Mouse (Mus musculus): ENCODE measurements around the gene Blcap. TPM values are rescaled to one million over a fixed set of nuclear protein-coding genes. Genes with fewer than 3 reads are reported as not detected.
"Not testable (repeated sequence)": the region's sequence is repeated elsewhere in the genome, so short reads cannot be mapped to it uniquely, and the experiment has no call there.

Blcap gene
- polyA plus RNA-seq, 1 experiment from 2014 or later: 111 TPM

DNA sequence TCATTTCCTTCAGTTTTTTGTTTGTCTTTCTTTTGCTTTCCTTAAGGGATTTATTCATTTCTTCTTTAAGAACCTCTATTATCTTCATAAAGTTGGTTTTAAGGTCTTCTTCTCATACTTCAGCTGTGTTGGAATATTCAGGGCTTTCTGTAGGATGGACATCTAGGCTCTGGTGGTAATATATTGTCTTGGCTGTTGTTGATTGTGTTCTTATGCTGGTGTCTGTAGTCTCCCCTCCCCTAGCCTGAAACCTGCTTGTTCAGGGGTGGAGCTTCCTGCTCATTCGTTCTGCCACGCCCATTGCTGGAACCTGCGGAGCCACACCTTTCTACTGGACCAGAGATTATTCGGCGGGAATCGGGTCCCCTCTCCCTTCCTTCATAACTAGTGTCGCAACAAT, 14.3 kb upstream of the Blcap start:
- H3K4me3 ChIP-seq (ENCODE audit: low read depth, low read length); DNase-seq (ENCODE audit: low spot score); H3K4me2 ChIP-seq (ENCODE audit: low read depth, low read length, severe bottlenecking); H3K27ac ChIP-seq (ENCODE audit: low read depth, low read length); H3K36me3 ChIP-seq (ENCODE audit: control insufficient read depth, insufficient read depth, low read length); H3K9me3 ChIP-seq (ENCODE audit: control insufficient read depth, low read length); H3K4me1 ChIP-seq (replicated peaks; ENCODE audit: control insufficient read depth, insufficient read depth, low read length); H3K9ac ChIP-seq (ENCODE audit: low read length); ATAC-seq (replicated peaks; ENCODE audit: low FRiP score); H3K27me3 ChIP-seq (ENCODE audit: control insufficient read depth, insufficient read depth, low read length): not testable (repeated sequence)
- 27% methylated on average over 6 of the region's 7 CpGs for WGBS

DNA sequence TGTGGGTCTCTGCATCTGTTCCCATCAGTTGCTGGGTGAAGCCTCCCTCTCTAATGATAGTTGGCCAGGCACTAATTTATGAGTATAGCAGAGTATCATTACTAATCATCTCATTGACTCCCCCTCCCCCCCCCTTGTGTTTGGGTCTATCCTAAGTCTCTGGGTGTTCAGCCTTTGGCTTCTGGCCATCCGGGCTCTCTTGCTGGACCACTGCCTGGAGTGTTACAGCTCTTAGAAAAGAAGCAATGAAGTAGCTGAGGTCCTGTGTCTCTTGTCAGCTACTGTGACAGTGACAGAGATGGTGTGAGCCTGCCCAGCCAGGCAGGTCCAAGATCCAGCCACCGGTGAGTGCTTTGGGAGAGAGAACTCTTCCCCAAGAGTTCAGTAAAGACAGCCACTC, 1.7 kb upstream of the Blcap start:
- Histone ChIP-seq H3K4me1 (replicated peaks; ENCODE audit: control insufficient read depth, insufficient read depth, low read length) (peaks cover 4% of the 10 kb centered on the region), H3K4me2 (ENCODE audit: low read depth, low read length, severe bottlenecking) (no peak overlapping the region), H3K4me3 (ENCODE audit: low read depth, low read length) (no peak overlapping the region), H3K27ac (ENCODE audit: low read depth, low read length) (no peak overlapping the region), H3K27me3 (ENCODE audit: control insufficient read depth, insufficient read depth, low read length) (no peaks in the 10 kb centered on the region), H3K36me3 (ENCODE audit: control insufficient read depth, insufficient read depth, low read length) (no peaks in the 10 kb centered on the region), H3K9me3 (ENCODE audit: control insufficient read depth, low read length) (no peaks in the 10 kb centered on the region), H3K9ac (ENCODE audit: low read length) (no peak overlapping the region)
- ATAC-seq (replicated peaks; ENCODE audit: low FRiP score) (no peak), DNase-seq (ENCODE audit: low spot score) (no peak)
- 74% methylated on average over 2 of the region's 2 CpGs for WGBS

DNA sequence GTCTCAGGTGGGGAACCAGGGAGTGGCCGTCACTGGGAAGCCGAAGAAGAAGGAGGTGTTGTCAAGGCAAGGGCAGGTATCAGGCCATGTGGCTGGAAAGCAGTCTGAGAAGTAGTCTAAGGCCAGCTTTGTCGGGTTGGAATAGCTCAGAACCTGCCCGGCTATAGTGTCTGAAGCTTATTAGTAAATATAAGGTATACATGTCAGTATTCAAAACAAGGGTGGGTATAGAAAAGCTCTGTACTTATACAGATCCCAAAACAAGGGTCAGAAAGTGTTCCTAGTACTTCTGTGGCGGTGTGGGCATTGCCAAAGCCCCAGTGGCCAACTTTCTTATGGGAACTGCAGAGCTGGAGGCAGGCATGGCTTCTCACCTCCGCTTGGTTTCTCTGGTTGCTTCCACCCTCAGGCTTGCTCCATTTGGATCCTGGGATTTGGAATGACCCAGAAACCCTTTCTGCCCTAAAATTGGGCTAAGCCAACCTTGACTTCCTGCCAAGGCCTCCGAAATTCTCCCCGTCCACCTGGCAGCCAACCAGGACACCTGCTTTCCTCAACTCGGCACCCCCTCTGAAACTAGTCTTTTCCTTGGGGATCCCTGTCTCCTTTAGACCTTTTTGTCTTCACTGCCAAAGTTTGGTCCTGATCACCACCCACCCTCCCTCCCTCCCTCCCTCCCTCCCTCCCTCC, 1.1 kb downstream of the Blcap start:
- WGBS: 81% methylated on average over 9 of the region's 9 CpGs
- Histone ChIP-seq H3K36me3 (ENCODE audit: control insufficient read depth, insufficient read depth, low read length) (no peaks in the 10 kb centered on the region), H3K27ac (ENCODE audit: low read depth, low read length) (no peak overlapping the region), H3K4me1 (replicated peaks; ENCODE audit: control insufficient read depth, insufficient read depth, low read length) (peaks cover 6% of the 10 kb centered on the region), H3K27me3 (ENCODE audit: control insufficient read depth, insufficient read depth, low read length) (no peaks in the 10 kb centered on the region), H3K9me3 (ENCODE audit: control insufficient read depth, low read length) (no peaks in the 10 kb centered on the region), H3K4me2 (ENCODE audit: low read depth, low read length, severe bottlenecking) (no peak overlapping the region), H3K4me3 (ENCODE audit: low read depth, low read length) (no peak overlapping the region), H3K9ac (ENCODE audit: low read length) (no peak overlapping the region)
- ATAC-seq (replicated peaks; ENCODE audit: low FRiP score) (no peak), DNase-seq (ENCODE audit: low spot score) (no peak)

DNA sequence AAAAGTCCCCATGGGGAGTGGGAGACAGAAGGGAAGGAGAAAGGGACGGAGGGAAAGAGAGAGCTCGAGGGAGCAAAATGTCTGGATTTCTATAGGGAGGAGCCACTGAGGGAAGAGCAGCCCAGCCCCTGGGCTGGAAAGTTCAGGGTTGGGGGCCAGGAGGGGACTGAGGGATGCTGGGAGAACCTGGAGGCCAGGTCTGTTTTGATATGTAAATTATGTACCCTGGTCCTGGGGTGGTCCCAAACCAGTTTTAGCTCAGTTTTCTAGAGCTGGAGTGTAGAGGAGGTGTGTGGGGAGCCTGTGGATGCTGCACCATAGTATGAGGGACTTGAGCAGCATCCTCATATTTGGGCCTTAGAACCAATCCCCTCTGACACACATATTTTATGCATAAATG, 2.2 kb downstream of the Blcap start:
- 37% methylated on average over 2 of the region's 2 CpGs for WGBS
- 0 out of 2 replicates have a peak overlapping the region, but pooled peaks have one; percentile 25 for H3K27ac ChIP-seq (ENCODE audit: low read depth, low read length)

DNA sequence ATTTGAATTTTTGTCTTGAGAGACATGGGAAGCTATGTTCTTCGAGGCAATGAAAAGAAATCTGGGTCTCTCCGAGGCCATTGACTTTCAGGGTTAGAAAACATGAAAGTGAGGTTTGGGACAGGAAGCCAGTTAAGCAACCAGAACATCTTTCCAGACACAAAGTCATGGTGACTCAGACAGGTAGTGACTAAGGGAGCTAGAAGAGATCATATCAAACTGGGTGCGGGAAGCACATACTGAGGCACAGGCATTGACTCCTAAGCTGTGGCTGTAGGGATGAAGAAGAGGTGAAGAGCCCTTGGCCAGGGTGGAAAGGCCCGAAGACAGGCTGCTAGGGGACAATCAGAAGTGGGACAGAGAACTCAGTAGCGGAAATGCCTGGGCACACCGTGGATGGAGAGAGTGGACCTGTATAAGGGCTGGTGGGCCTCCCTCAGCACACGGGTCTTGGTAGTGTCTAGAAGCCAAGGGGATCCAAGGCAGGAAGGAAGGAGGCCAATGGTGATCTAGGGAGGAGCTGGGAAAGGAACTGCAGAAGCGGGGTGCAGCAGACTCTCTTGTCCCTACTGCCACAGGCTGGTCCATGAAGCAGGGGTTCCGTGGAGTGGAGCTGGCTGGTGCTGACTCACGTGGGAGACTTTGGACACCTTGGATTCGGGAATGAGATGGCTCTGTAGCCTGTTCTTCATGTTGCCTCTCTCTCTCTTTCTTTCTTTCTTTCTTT, 3.7 kb downstream of the Blcap start:
- ATAC-seq (replicated peaks; ENCODE audit: low FRiP score) (no peak), DNase-seq (ENCODE audit: low spot score) (no peak)

More for the DNA sequence above, 2.2 kb downstream of the Blcap start:
- H3K27me3 ChIP-seq (ENCODE audit: control insufficient read depth, insufficient read depth, low read length): no peaks in the 10 kb centered on the region
- no peaks in the 10 kb centered on the region for H3K36me3 ChIP-seq (ENCODE audit: control insufficient read depth, insufficient read depth, low read length)
- H3K4me1 ChIP-seq (replicated peaks; ENCODE audit: control insufficient read depth, insufficient read depth, low read length): peaks cover 10% of the 10 kb centered on the region
- no peaks in the 10 kb centered on the region for H3K9me3 ChIP-seq (ENCODE audit: control insufficient read depth, low read length)
- DNase-seq (ENCODE audit: low spot score) (no peak), ATAC-seq (replicated peaks; ENCODE audit: low FRiP score) (no peak)
- no peak overlapping the region for H3K4me2 ChIP-seq (ENCODE audit: low read depth, low read length, severe bottlenecking)
- no peak overlapping the region for H3K4me3 ChIP-seq (ENCODE audit: low read depth, low read length)
- H3K9ac ChIP-seq (ENCODE audit: low read length): peak overlapping the region; percentile 32; the same call in 1 of the 2 replicates

DNA sequence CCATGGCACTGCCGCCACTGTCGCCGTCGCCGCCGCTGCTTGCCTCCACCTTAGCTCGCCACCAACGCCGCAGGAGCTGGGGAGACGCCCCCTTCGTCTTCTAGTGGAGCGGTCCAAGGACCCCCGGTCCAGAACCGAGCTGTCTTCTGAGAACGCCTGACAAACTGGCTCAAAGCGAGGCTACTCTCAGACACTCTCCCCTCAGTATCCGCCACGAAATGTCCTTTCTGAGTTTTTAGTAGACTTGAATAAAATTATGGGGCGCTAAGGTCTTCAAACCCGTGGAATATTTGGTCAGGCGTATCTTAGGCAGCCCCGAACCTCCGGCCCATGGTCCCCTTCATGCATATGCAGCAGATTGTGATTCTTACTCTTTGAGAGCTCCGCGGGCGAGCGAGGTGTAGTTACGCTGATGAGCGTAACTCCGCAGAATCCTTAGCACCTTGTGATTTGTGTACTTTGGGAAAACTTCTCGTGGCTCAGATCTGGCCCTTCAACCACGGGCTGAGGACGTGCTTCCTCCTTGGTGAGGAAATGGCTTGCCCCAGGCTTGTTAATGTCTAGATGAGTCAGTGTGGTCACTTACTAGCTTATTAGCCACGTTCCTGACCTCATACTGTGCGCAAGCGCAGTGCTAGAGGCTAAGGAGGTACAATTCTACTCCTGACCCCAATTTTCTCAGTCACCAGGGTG, 4.7 kb downstream of the Blcap start:
- Histone ChIP-seq H3K27me3 (ENCODE audit: control insufficient read depth, insufficient read depth, low read length) (no peaks in the 10 kb centered on the region), H3K4me2 (ENCODE audit: low read depth, low read length, severe bottlenecking) (peak overlapping the region; percentile 88), H3K9me3 (ENCODE audit: control insufficient read depth, low read length) (peaks cover 5% of the 10 kb centered on the region), H3K36me3 (ENCODE audit: control insufficient read depth, insufficient read depth, low read length) (peaks cover 6% of the 10 kb centered on the region), H3K27ac (ENCODE audit: low read depth, low read length) (peak overlapping the region; percentile 92), H3K9ac (ENCODE audit: low read length) (peak overlapping the region; percentile 94), H3K4me1 (replicated peaks; ENCODE audit: control insufficient read depth, insufficient read depth, low read length) (peaks cover 12% of the 10 kb centered on the region), H3K4me3 (ENCODE audit: low read depth, low read length) (peak overlapping the region; percentile 97)
- DNase-seq (ENCODE audit: low spot score) (peak; percentile 90), ATAC-seq (replicated peaks; ENCODE audit: low FRiP score) (peak; percentile 76)
- 0% methylated on average over 36 of the region's 36 CpGs for WGBS

More for the DNA sequence above, 3.7 kb downstream of the Blcap start:
- no peaks in the 10 kb centered on the region; the same call in 1 of the 2 replicates for H3K9me3 ChIP-seq (ENCODE audit: control insufficient read depth, low read length)
- peak overlapping the region; percentile 97 for H3K4me3 ChIP-seq (ENCODE audit: low read depth, low read length)
- H3K4me1 ChIP-seq (replicated peaks; ENCODE audit: control insufficient read depth, insufficient read depth, low read length): peaks cover 10% of the 10 kb centered on the region
- no peaks in the 10 kb centered on the region for H3K27me3 ChIP-seq (ENCODE audit: control insufficient read depth, insufficient read depth, low read length)
- no peak overlapping the region for H3K27ac ChIP-seq (ENCODE audit: low read depth, low read length)
- H3K4me2 ChIP-seq (ENCODE audit: low read depth, low read length, severe bottlenecking): peak overlapping the region; percentile 88
- 87% methylated on average over 11 of the region's 11 CpGs for WGBS
- H3K9ac ChIP-seq (ENCODE audit: low read length): no peak overlapping the region; the same call in 1 of the 2 replicates
- no peaks in the 10 kb centered on the region; the same call in 1 of the 2 replicates for H3K36me3 ChIP-seq (ENCODE audit: control insufficient read depth, insufficient read depth, low read length)

DNA sequence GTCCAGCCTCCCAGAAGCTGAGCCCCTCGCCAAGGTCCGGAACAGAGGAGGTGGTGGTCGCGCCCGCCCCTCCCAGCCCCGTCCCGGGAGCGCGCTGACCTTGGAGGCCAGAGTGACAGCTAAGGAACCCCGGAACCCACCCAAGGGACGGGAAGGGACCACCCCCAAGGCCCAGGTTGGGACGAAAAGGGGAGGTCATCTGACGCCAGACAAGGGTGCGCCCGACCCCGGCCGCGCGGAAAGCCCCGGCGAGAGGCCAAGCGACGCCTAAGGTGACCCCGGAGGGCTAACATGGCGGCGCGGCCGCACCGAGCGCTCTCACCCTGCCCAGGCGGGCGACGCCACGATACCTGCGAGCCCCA, 5.2 kb downstream of the Blcap start:
- Histone ChIP-seq H3K9ac (ENCODE audit: low read length) (peak overlapping the region; percentile 94), H3K4me1 (replicated peaks; ENCODE audit: control insufficient read depth, insufficient read depth, low read length) (peaks cover 12% of the 10 kb centered on the region), H3K36me3 (ENCODE audit: control insufficient read depth, insufficient read depth, low read length) (peaks cover 11% of the 10 kb centered on the region), H3K9me3 (ENCODE audit: control insufficient read depth, low read length) (peaks cover 10% of the 10 kb centered on the region), H3K27me3 (ENCODE audit: control insufficient read depth, insufficient read depth, low read length) (no peaks in the 10 kb centered on the region), H3K4me2 (ENCODE audit: low read depth, low read length, severe bottlenecking) (peak overlapping the region; percentile 88), H3K4me3 (ENCODE audit: low read depth, low read length) (peak overlapping the region; percentile 97), H3K27ac (ENCODE audit: low read depth, low read length) (peak overlapping the region; percentile 92)
- ATAC-seq (replicated peaks; ENCODE audit: low FRiP score) (peak; percentile 13), DNase-seq (ENCODE audit: low spot score) (no peak)
- 0% methylated on average over 35 of the region's 35 CpGs for WGBS

DNA sequence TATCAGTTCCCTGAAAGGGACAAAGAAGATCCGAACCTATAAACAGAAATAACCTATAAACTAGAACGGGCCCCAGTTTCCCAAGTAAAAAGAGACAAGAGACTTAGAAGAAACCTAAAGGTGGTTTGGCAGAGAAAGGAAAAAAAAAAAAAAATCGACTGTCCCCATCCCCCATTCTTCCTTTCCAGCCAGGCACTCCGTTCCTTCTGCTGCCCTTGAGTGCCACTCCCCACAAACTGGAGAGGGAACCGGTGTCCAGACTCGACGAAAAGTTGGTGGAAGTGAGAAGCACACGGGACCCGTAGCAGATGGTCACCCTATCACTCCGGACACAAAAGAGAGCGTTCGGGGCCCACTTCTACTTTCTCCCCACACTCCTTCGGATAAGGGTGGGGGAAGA, 5.6 kb downstream of the Blcap start:
- H3K36me3 ChIP-seq (ENCODE audit: control insufficient read depth, insufficient read depth, low read length): peaks cover 11% of the 10 kb centered on the region
- no peak for DNase-seq (ENCODE audit: low spot score)
- peaks cover 10% of the 10 kb centered on the region for H3K9me3 ChIP-seq (ENCODE audit: control insufficient read depth, low read length)
- peak overlapping the region; percentile 88 for H3K4me2 ChIP-seq (ENCODE audit: low read depth, low read length, severe bottlenecking)
- H3K9ac ChIP-seq (ENCODE audit: low read length): peak overlapping the region; percentile 94
- 7% methylated on average over 13 of the region's 13 CpGs for WGBS
- no peak for ATAC-seq (replicated peaks; ENCODE audit: low FRiP score)
- peaks cover 12% of the 10 kb centered on the region for H3K4me1 ChIP-seq (replicated peaks; ENCODE audit: control insufficient read depth, insufficient read depth, low read length)
- peak overlapping the region; percentile 97 for H3K4me3 ChIP-seq (ENCODE audit: low read depth, low read length)
- H3K27me3 ChIP-seq (ENCODE audit: control insufficient read depth, insufficient read depth, low read length): no peaks in the 10 kb centered on the region
- peak overlapping the region; percentile 92; the same call in 1 of the 2 replicates for H3K27ac ChIP-seq (ENCODE audit: low read depth, low read length)
